Mouse (Mus musculus) liver, embryonic 11.5 days (tissue): ENCODE results near the gene Zfp414. TPM values are rescaled to one million over a fixed set of nuclear protein-coding genes. Genes with fewer than 3 reads are reported as not detected.
"Not testable (repeated sequence)": the region's sequence is repeated elsewhere in the genome, so short reads cannot be mapped to it uniquely, and the experiment has no call there.

Experiments
- ATAC-seq: fragments of 200-750 bp; cut with Nextera tagmentation; replicated peaks from 2 replicates; pipeline ENCODE4 v1.8.0; 2017; ENCODE audit warnings: moderate number of reproducible peaks, mild to moderate bottlenecking, moderate TSS enrichment, moderate library complexity; ENCODE audit not compliant: low FRiP score
- DNase-seq: peaks from one replicate; pipeline ENCODE4 v3.0.0-alpha.2; 2017; ENCODE audit warnings: low spot score
- H3K27ac ChIP-seq: fragments of 300-500 bp; sonication (generic); 2 replicates; pipeline ENCODE4 v1.5.1; 2014; ENCODE audit warnings: mild to moderate bottlenecking, low read depth, low read length, control low read depth
- H3K27me3 ChIP-seq: fragments of 300-500 bp; sonication (generic); replicated peaks from 2 replicates; pipeline ENCODE4 v1.6.1; 2014; ENCODE audit warnings: low read length, mixed read lengths; ENCODE audit not compliant: control insufficient read depth, insufficient read depth
- H3K36me3 ChIP-seq: fragments of 300-500 bp; sonication (generic); 2 replicates; pipeline ENCODE4 v1.6.1; 2014; ENCODE audit warnings: mild to moderate bottlenecking, low read length, moderate library complexity, mixed read lengths; ENCODE audit not compliant: control insufficient read depth, insufficient read depth
- H3K4me1 ChIP-seq: fragments of 300-500 bp; sonication (generic); replicated peaks from 2 replicates; pipeline ENCODE4 v1.6.1; 2014; ENCODE audit warnings: low read length, mixed read lengths; ENCODE audit not compliant: control insufficient read depth, insufficient read depth
- H3K4me2 ChIP-seq: fragments of 300-500 bp; sonication (generic); 2 replicates; pipeline ENCODE4 v1.6.1; 2014; ENCODE audit warnings: mild to moderate bottlenecking, control low read depth, moderate library complexity
- H3K4me3 ChIP-seq: fragments of 300-500 bp; sonication (generic); 2 replicates; pipeline ENCODE4 v1.5.1; 2014; ENCODE audit warnings: low read depth, low read length, control low read depth
- H3K9ac ChIP-seq: fragments of 300-500 bp; sonication (generic); 2 replicates; pipeline ENCODE4 v1.6.1; 2014; ENCODE audit warnings: low read depth, low read length, control low read depth
- H3K9me3 ChIP-seq: fragments of 300-500 bp; sonication (generic); 2 replicates; pipeline ENCODE4 v1.6.1; 2016; ENCODE audit warnings: low read length, inconsistent platforms, mixed read lengths; ENCODE audit not compliant: control insufficient read depth
- WGBS: fragments of 180-500 bp; shearing (Covaris S2); extraction: QIAGEN DNeasy Blood & Tissue Kit; methylation state at CpG from one replicate; pipeline ENCODE4 v1.1.7; 2014; 5-methylcytosine and 5-hydroxymethylcytosine counted together
- polyA plus RNA-seq: library from polyadenylated mRNA; unstranded; fragments of >200 nt; fragmentation: Nextera tagmentation; extraction: Ambion mirVana; gene quantifications from 2 replicates; pipeline ENCODE4 v1.2.1, GENCODE M21; 2014

The Zfp414 gene
- polyA plus RNA-seq, 1 experiment from 2014 or later = 61.4 TPM

- ATAC-seq = peak; percentile 90
- DNase-seq = no peak
- 44% methylated on average over 2 of the region's 2 CpGs for WGBS
Measured at GRCm38 (mm10) chr17:33607273-33607672, 21.6 kb upstream of the Zfp414 start.

GRCm38 (mm10) chr17:33610548-33610947, 18.3 kb upstream of the Zfp414 start:
- no peak for DNase-seq
- Histone ChIP-seq H3K4me1 (peaks cover 9% of the 10 kb centered on the region), H3K9me3 (no peaks in the 10 kb centered on the region), H3K36me3 (no peaks in the 10 kb centered on the region), H3K27me3 (no peaks in the 10 kb centered on the region), H3K9ac (no peak overlapping the region), H3K4me3 (no peak overlapping the region), H3K4me2 (no peak overlapping the region), H3K27ac (no peak overlapping the region)
- ATAC-seq = no peak
- 78% methylated on average over 7 of the region's 7 CpGs for WGBS

More at GRCm38 (mm10) chr17:33607273-33607672, 21.6 kb upstream of the Zfp414 start:
- Histone ChIP-seq H3K4me1 (peaks cover 9% of the 10 kb centered on the region), H3K4me2 (peak overlapping the region; percentile 27; the same call in 1 of the 2 replicates), H3K9ac (no peak overlapping the region), H3K4me3 (no peak overlapping the region), H3K27ac (no peak overlapping the region), H3K9me3 (no peaks in the 10 kb centered on the region), H3K36me3 (no peaks in the 10 kb centered on the region), H3K27me3 (no peaks in the 10 kb centered on the region)

- H3K27ac ChIP-seq, H3K27me3 ChIP-seq, H3K36me3 ChIP-seq, DNase-seq, H3K4me2 ChIP-seq, H3K9ac ChIP-seq, H3K9me3 ChIP-seq, H3K4me1 ChIP-seq, ATAC-seq, H3K4me3 ChIP-seq: not testable (repeated sequence)
- 92% methylated on average over 5 of the region's 5 CpGs for WGBS
Measured at GRCm38 (mm10) chr17:33613726-33614125, 15.2 kb upstream of the Zfp414 start.

GRCm38 (mm10) chr17:33627281-33627680, 1.6 kb upstream of the Zfp414 start:
- DNase-seq = no peak
- Histone ChIP-seq H3K36me3 (peaks cover 5% of the 10 kb centered on the region; the same call in 1 of the 2 replicates), H3K4me2 (no peak overlapping the region), H3K27me3 (no peaks in the 10 kb centered on the region), H3K9ac (no peak overlapping the region), H3K9me3 (no peaks in the 10 kb centered on the region), H3K4me3 (no peak overlapping the region), H3K4me1 (peaks cover 11% of the 10 kb centered on the region), H3K27ac (no peak overlapping the region)
- WGBS = 91% methylated on average over 3 of the region's 3 CpGs
- ATAC-seq = no peak

- peaks cover 5% of the 10 kb centered on the region; the same call in 1 of the 2 replicates for H3K36me3 ChIP-seq
- H3K4me1 ChIP-seq = peaks cover 11% of the 10 kb centered on the region
- H3K27ac ChIP-seq = peak overlapping the region; percentile 85
- 57% methylated on average over 12 of the region's 12 CpGs for whole genome bisulfite sequencing
- H3K4me3 ChIP-seq = peak overlapping the region; percentile 59
- peak overlapping the region; percentile 90 for H3K4me2 ChIP-seq
- H3K27me3 ChIP-seq = no peaks in the 10 kb centered on the region
- H3K9me3 ChIP-seq = no peaks in the 10 kb centered on the region
- H3K9ac ChIP-seq = peak overlapping the region; percentile 78
- peak; percentile 54 for ATAC-seq
- no peak for DNase-seq
Measured at GRCm38 (mm10) chr17:33629487-33630125, 716 bp downstream of the Zfp414 start.

GRCm38 (mm10) chr17:33630171-33630895, 1.4 kb downstream of the Zfp414 start:
- Histone ChIP-seq H3K27me3 (no peaks in the 10 kb centered on the region), H3K4me1 (peaks cover 11% of the 10 kb centered on the region), H3K9me3 (no peaks in the 10 kb centered on the region), H3K9ac (no peak overlapping the region; the same call in 1 of the 2 replicates), H3K4me2 (peak overlapping the region; percentile 90), H3K36me3 (peaks cover 5% of the 10 kb centered on the region; the same call in 1 of the 2 replicates), H3K27ac (peak overlapping the region; percentile 85), H3K4me3 (peak overlapping the region; percentile 59)
- 85% methylated on average over 13 of the region's 13 CpGs for WGBS
- ATAC-seq (no peak), DNase-seq (peak; percentile 29)

- Histone ChIP-seq H3K36me3 (peaks cover 5% of the 10 kb centered on the region; the same call in 1 of the 2 replicates), H3K9me3 (no peaks in the 10 kb centered on the region), H3K4me1 (peaks cover 11% of the 10 kb centered on the region), H3K27ac (no peak overlapping the region), H3K4me2 (no peak overlapping the region), H3K27me3 (no peaks in the 10 kb centered on the region), H3K9ac (no peak overlapping the region), H3K4me3 (no peak overlapping the region)
- ATAC-seq (no peak), DNase-seq (peak; percentile 29)
- 94% methylated on average over 9 of the region's 9 CpGs for WGBS
Measured at GRCm38 (mm10) chr17:33631236-33631635, 2.3 kb downstream of the Zfp414 start.

- DNase-seq = peak; percentile 29
- Histone ChIP-seq H3K4me2 (no peak overlapping the region), H3K9ac (no peak overlapping the region), H3K9me3 (no peaks in the 10 kb centered on the region), H3K27me3 (no peaks in the 10 kb centered on the region), H3K36me3 (peaks cover 5% of the 10 kb centered on the region; the same call in 1 of the 2 replicates), H3K4me3 (no peak overlapping the region), H3K27ac (no peak overlapping the region), H3K4me1 (peaks cover 11% of the 10 kb centered on the region)
- ATAC-seq = no peak
- WGBS = 88% methylated on average over 5 of the region's 5 CpGs
Measured at GRCm38 (mm10) chr17:33631796-33632195, 2.9 kb downstream of the Zfp414 start.
